Mouse (Mus musculus): ENCODE data around the gene 1700034J05Rik. TPM values are rescaled to one million over a fixed set of nuclear protein-coding genes. Genes with fewer than 3 reads are reported as not detected.

1700034J05Rik gene
- total and polyA plus RNA-seq, 2 experiments, result not detected

GRCm38 (mm10) chr6:146946327-146947029 lies 7.7 kb downstream of the 1700034J05Rik start:
- H3K79me2 ChIP-seq (ENCODE audit: control insufficient read depth, insufficient read depth, low read length), result peaks cover 3% of the 10 kb centered on the region; the same call in 1 of the 2 replicates
- no peaks in the 10 kb centered on the region for H3K36me3 ChIP-seq (ENCODE audit: control insufficient read depth, insufficient read depth, low read length)
- WGBS, result 48% methylated on average over 6 of the region's 6 CpGs
- TF ChIP-seq CTCF (IDR thresholded peaks at IDR 0.05; ENCODE audit: low read depth, low read length), result no peak
- TF ChIP-seq POLR2A (IDR thresholded peaks at IDR 0.05; ENCODE audit: extremely low read depth, insufficient read depth, low read length), result no peak
- no peaks in the 10 kb centered on the region for H3K27me3 ChIP-seq (ENCODE audit: control insufficient read depth, insufficient read depth, low read length)
- DNase-seq (ENCODE audit: extremely low read depth, low read depth, low spot score), result peak; percentile 68
- peak overlapping the region; percentile 19; the same call in 1 of the 2 replicates for H3K27ac ChIP-seq (replicated peaks; ENCODE audit: insufficient read depth, low read depth, low read length)
- no peak overlapping the region for H3K9ac ChIP-seq (ENCODE audit: low read depth, low read length)
- H3K4me1 ChIP-seq (ENCODE audit: control insufficient read depth, insufficient read depth, low read length), result peaks cover 27% of the 10 kb centered on the region
- H3K4me3 ChIP-seq (ENCODE audit: insufficient read depth, low read depth, low read length), result no peak overlapping the region

- WGBS, result 10% methylated on average over 4 of the region's 4 CpGs
- peaks cover 3% of the 10 kb centered on the region; the same call in 1 of the 2 replicates for H3K79me2 ChIP-seq (ENCODE audit: control insufficient read depth, insufficient read depth, low read length)
Observed at GRCm38 (mm10) chr6:146944830-146945229, 9.4 kb downstream of the 1700034J05Rik start.

GRCm38 (mm10) chr6:146944009-146944408 lies 10.2 kb downstream of the 1700034J05Rik start:
- no peak overlapping the region for H3K27ac ChIP-seq (replicated peaks; ENCODE audit: insufficient read depth, low read depth, low read length)
- H3K9ac ChIP-seq (ENCODE audit: low read depth, low read length), result no peak overlapping the region
- H3K79me2 ChIP-seq (ENCODE audit: control insufficient read depth, insufficient read depth, low read length), result peaks cover 7% of the 10 kb centered on the region; the same call in 1 of the 2 replicates
- peaks cover 27% of the 10 kb centered on the region for H3K4me1 ChIP-seq (ENCODE audit: control insufficient read depth, insufficient read depth, low read length)
- no peak overlapping the region for H3K4me3 ChIP-seq (ENCODE audit: insufficient read depth, low read depth, low read length)
- no peak for DNase-seq (ENCODE audit: extremely low read depth, low read depth, low spot score)
- no peaks in the 10 kb centered on the region for H3K27me3 ChIP-seq (ENCODE audit: control insufficient read depth, insufficient read depth, low read length)
- peaks cover 5% of the 10 kb centered on the region; the same call in 1 of the 2 replicates for H3K36me3 ChIP-seq (ENCODE audit: control insufficient read depth, insufficient read depth, low read length)
- TF ChIP-seq CTCF (IDR thresholded peaks at IDR 0.05; ENCODE audit: low read depth, low read length), result no peak
- no peak for TF ChIP-seq POLR2A (IDR thresholded peaks at IDR 0.05; ENCODE audit: extremely low read depth, insufficient read depth, low read length)

More at GRCm38 (mm10) chr6:146944830-146945229, 9.4 kb downstream of the 1700034J05Rik start:
- Histone ChIP-seq H3K36me3 (ENCODE audit: control insufficient read depth, insufficient read depth, low read length) (no peaks in the 10 kb centered on the region; the same call in 1 of the 2 replicates), H3K4me3 (ENCODE audit: insufficient read depth, low read depth, low read length) (no peak overlapping the region), H3K9ac (ENCODE audit: low read depth, low read length) (no peak overlapping the region), H3K27me3 (ENCODE audit: control insufficient read depth, insufficient read depth, low read length) (no peaks in the 10 kb centered on the region), H3K4me1 (ENCODE audit: control insufficient read depth, insufficient read depth, low read length) (peaks cover 27% of the 10 kb centered on the region), H3K27ac (replicated peaks; ENCODE audit: insufficient read depth, low read depth, low read length) (peak overlapping the region; percentile 42)
- TF ChIP-seq CTCF (IDR thresholded peaks at IDR 0.05; ENCODE audit: low read depth, low read length) (no peak), POLR2A (IDR thresholded peaks at IDR 0.05; ENCODE audit: extremely low read depth, insufficient read depth, low read length) (no peak)
- peak; percentile 90 for DNase-seq (ENCODE audit: extremely low read depth, low read depth, low spot score)

GRCm38 (mm10) chr6:146941505-146942275 lies 12.5 kb downstream of the 1700034J05Rik start:
- Histone ChIP-seq H3K27ac (replicated peaks; ENCODE audit: insufficient read depth, low read depth, low read length) (no peak overlapping the region), H3K79me2 (ENCODE audit: control insufficient read depth, insufficient read depth, low read length) (peaks cover 12% of the 10 kb centered on the region; the same call in 1 of the 2 replicates), H3K4me1 (ENCODE audit: control insufficient read depth, insufficient read depth, low read length) (peaks cover 23% of the 10 kb centered on the region), H3K27me3 (ENCODE audit: control insufficient read depth, insufficient read depth, low read length) (no peaks in the 10 kb centered on the region), H3K9ac (ENCODE audit: low read depth, low read length) (no peak overlapping the region), H3K36me3 (ENCODE audit: control insufficient read depth, insufficient read depth, low read length) (peaks cover 5% of the 10 kb centered on the region; the same call in 1 of the 2 replicates), H3K4me3 (ENCODE audit: insufficient read depth, low read depth, low read length) (no peak overlapping the region)
- no peak for TF ChIP-seq CTCF (IDR thresholded peaks at IDR 0.05; ENCODE audit: low read depth, low read length)
- TF ChIP-seq POLR2A (IDR thresholded peaks at IDR 0.05; ENCODE audit: extremely low read depth, insufficient read depth, low read length), result no peak
- peak; percentile 57 for DNase-seq (ENCODE audit: extremely low read depth, low read depth, low spot score)
- 77% methylated on average over 7 of the region's 7 CpGs for WGBS

GRCm38 (mm10) chr6:146939026-146939425 lies 15.2 kb downstream of the 1700034J05Rik start:
- Histone ChIP-seq H3K36me3 (ENCODE audit: control insufficient read depth, insufficient read depth, low read length) (peaks cover 5% of the 10 kb centered on the region; the same call in 1 of the 2 replicates), H3K27ac (replicated peaks; ENCODE audit: insufficient read depth, low read depth, low read length) (no peak overlapping the region), H3K79me2 (ENCODE audit: control insufficient read depth, insufficient read depth, low read length) (peaks cover 12% of the 10 kb centered on the region; the same call in 1 of the 2 replicates), H3K4me1 (ENCODE audit: control insufficient read depth, insufficient read depth, low read length) (peaks cover 3% of the 10 kb centered on the region; the same call in 1 of the 2 replicates), H3K4me3 (ENCODE audit: insufficient read depth, low read depth, low read length) (no peak overlapping the region), H3K9ac (ENCODE audit: low read depth, low read length) (no peak overlapping the region), H3K27me3 (ENCODE audit: control insufficient read depth, insufficient read depth, low read length) (no peaks in the 10 kb centered on the region)
- no peak for DNase-seq (ENCODE audit: extremely low read depth, low read depth, low spot score)
- WGBS, result 90% methylated on average over 8 of the region's 8 CpGs
- no peak for TF ChIP-seq POLR2A (IDR thresholded peaks at IDR 0.05; ENCODE audit: extremely low read depth, insufficient read depth, low read length)
- TF ChIP-seq CTCF (IDR thresholded peaks at IDR 0.05; ENCODE audit: low read depth, low read length), result no peak
